Comparison of ENCODE assay signal across 9 mouse cellular contexts in the genomic region with DNA sequence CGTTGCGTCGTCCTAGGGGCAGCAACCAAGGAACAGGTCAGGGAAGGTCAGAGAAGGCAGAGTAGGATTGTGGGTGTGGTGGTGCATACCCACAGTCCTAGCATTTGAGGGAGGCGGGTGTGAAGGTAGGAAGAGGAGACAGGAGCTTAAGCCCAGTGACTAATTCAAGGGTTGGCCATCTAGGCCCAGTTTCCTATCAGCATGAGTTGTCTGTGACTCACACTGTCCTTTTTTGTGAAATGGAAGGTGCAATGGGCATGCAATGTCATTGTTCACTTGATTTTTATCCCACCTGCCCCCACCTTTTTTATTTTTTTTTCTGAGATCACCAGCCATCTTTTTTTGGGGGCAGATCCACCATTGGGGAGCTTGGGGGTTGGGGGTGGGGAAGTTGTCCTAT. TPM values are rescaled to one million over a fixed set of nuclear protein-coding genes. Genes with fewer than 3 reads are reported as not detected.
DNase-seq lines count a peak whose midpoint lies in the region; ATAC-seq and TF ChIP-seq lines count a peak whose summit lies in the region.
"Had no signal": no experiment of that assay in that cellular context is flagged by ENCODE, and none has a peak within 500 bp of the region (broad histone marks: within the 10 kb centered on the region; RNA-seq: fewer than 3 reads in every experiment).

No protein-coding gene starts in this region.

- H3K4me1 ChIP-seq in lung, embryonic 15.5 days: peaks cover 43% of the 10 kb centered on the region
- peaks cover 21% of the 10 kb centered on the region for H3K4me1 ChIP-seq in forebrain, embryonic 16.5 days (replicated peaks; ENCODE audit: control insufficient read depth, insufficient read depth, low read length)
- peaks cover 29% of the 10 kb centered on the region for H3K4me1 ChIP-seq in olfactory bulb, adult 2 months (ENCODE audit: control insufficient read depth, insufficient read depth, low read length)
- H3K4me1 ChIP-seq in liver, embryonic 12.5 days: peaks cover 3% of the 10 kb centered on the region; the same call in 1 of the 2 replicates

- H3K27ac ChIP-seq in gastrocnemius, adult 2 months: peak overlapping the region; percentile 77
- peak overlapping the region; percentile 58 for H3K27ac ChIP-seq in lung, embryonic 15.5 days
- peak overlapping the region; percentile 59 for H3K27ac ChIP-seq in forebrain, embryonic 16.5 days (ENCODE audit: low read length)
- H3K27ac ChIP-seq in olfactory bulb, adult 2 months (ENCODE audit: insufficient read depth, low read depth, low read length): peak overlapping the region; percentile 4; the same call in 1 of the 2 replicates
- H3K27ac ChIP-seq in liver, embryonic 12.5 days: no peak overlapping the region
- H3K27ac ChIP-seq: macrophage had no signal

- TF ChIP-seq POLR2A in olfactory bulb, adult 2 months (IDR thresholded peaks at IDR 0.05; ENCODE audit: insufficient read depth, low read depth, low read length): no peak

- 86% methylated on average over 4 of the region's 4 CpGs for WGBS in lung, embryonic 15.5 days
- 96% methylated on average over 4 of the region's 4 CpGs for WGBS in forebrain, embryonic 16.5 days
- 90% methylated on average over 4 of the region's 4 CpGs for WGBS in olfactory bulb, adult 2 months
- 71% methylated on average over 4 of the region's 4 CpGs for WGBS in liver, embryonic 12.5 days (ENCODE audit: insufficient replicate concordance)

- H3K9me3 ChIP-seq in lung, embryonic 15.5 days: no peaks in the 10 kb centered on the region
- no peaks in the 10 kb centered on the region for H3K9me3 ChIP-seq in forebrain, embryonic 16.5 days (ENCODE audit: control insufficient read depth, low read length)
- no peaks in the 10 kb centered on the region for H3K9me3 ChIP-seq in liver, embryonic 12.5 days (replicated peaks)

- no peak overlapping the region for H3K4me3 ChIP-seq in gastrocnemius, adult 2 months
- H3K4me3 ChIP-seq in lung, embryonic 15.5 days: no peak overlapping the region
- H3K4me3 ChIP-seq in forebrain, embryonic 16.5 days (replicated peaks; ENCODE audit: low read length): no peak overlapping the region
- no peak overlapping the region for H3K4me3 ChIP-seq in olfactory bulb, adult 2 months (ENCODE audit: insufficient read depth, low read depth, low read length)
- H3K4me3 ChIP-seq in liver, embryonic 12.5 days: no peak overlapping the region

- no peaks in the 10 kb centered on the region for H3K27me3 ChIP-seq in lung, embryonic 15.5 days
- H3K27me3 ChIP-seq in forebrain, embryonic 16.5 days (replicated peaks; ENCODE audit: control insufficient read depth, insufficient read depth, low read length): no peaks in the 10 kb centered on the region
- H3K27me3 ChIP-seq in liver, embryonic 12.5 days (replicated peaks): no peaks in the 10 kb centered on the region; the same call in 1 of the 2 replicates

- no peak for DNase-seq in gastrocnemius, adult 2 months
- no peak for DNase-seq in gastrocnemius, postnatal 25 days
- no peak for DNase-seq in lung, postnatal 10 days

- ATAC-seq in lung, embryonic 15.5 days (ENCODE audit: borderline replicate concordance, extremely low read depth, low FRiP score, low TSS enrichment): peak; percentile 1; the same call in 1 of the 2 replicates
- ATAC-seq in forebrain, embryonic 16.5 days: no peak
- ATAC-seq in liver, embryonic 12.5 days: no peak
- ATAC-seq in granulocyte monocyte progenitor cell, adult 5-6 weeks (replicated peaks; ENCODE audit: poor library complexity, severe bottlenecking): no peak

- intact Hi-C loops in gastrocnemius, adult 2 months (cut with DNase I): no loop called here

- H3K9ac ChIP-seq in lung, embryonic 15.5 days: no peak overlapping the region
- no peak overlapping the region; the same call in 1 of the 2 replicates for H3K9ac ChIP-seq in forebrain, embryonic 16.5 days (replicated peaks; ENCODE audit: low read depth, low read length)
- H3K9ac ChIP-seq in liver, embryonic 12.5 days: no peak overlapping the region

- TF ChIP-seq CTCF in gastrocnemius, adult 2 months (IDR thresholded peaks at IDR 0.05): no peak
- TF ChIP-seq CTCF in olfactory bulb, adult 2 months (IDR thresholded peaks at IDR 0.05; ENCODE audit: insufficient read depth, low read depth, low read length): no peak

- no peak overlapping the region for H3K4me2 ChIP-seq in lung, embryonic 15.5 days
- H3K4me2 ChIP-seq in forebrain, embryonic 16.5 days (ENCODE audit: low read length): no peak overlapping the region
- H3K4me2 ChIP-seq in liver, embryonic 12.5 days: no peak overlapping the region

- no peaks in the 10 kb centered on the region for H3K36me3 ChIP-seq in lung, embryonic 15.5 days
- no peaks in the 10 kb centered on the region for H3K36me3 ChIP-seq in forebrain, embryonic 16.5 days (ENCODE audit: control insufficient read depth, insufficient read depth)
- no peaks in the 10 kb centered on the region for H3K36me3 ChIP-seq in liver, embryonic 12.5 days

RNA-seq across cellular contexts. Expression of gene Htra1, which starts 29.5 kb away (rescaled TPM):
- 10 to 100 TPM; 23.9 to 32.6 TPM for total RNA-seq in gastrocnemius, adult 2 months (2021)
- total RNA-seq in gastrocnemius, postnatal 25 days (2021): 10 to 100 TPM; 31.9 to 34.9 TPM
- polyA plus RNA-seq in lung, embryonic 15.5 days (2015; fragmentation: Nextera tagmentation; extraction: Ambion mirVana): 58.0 and 59.7 TPM in 2 replicates
- 20.4 and 27.9 TPM in 2 replicates for polyA plus RNA-seq in forebrain, embryonic 16.5 days (2015; fragmentation: Nextera tagmentation; extraction: Ambion mirVana)
- polyA plus RNA-seq in olfactory bulb, adult 2 months (2012; ENCODE audit: insufficient read depth, insufficient read length, low replicate concordance, missing spikeins): not detected in 2 replicates
- polyA plus RNA-seq in liver, embryonic 12.5 days (2016; fragmentation: Nextera tagmentation; extraction: Ambion mirVana): 0.75 and 2.1 TPM in 2 replicates
- not detected in 2 replicates for total RNA-seq in granulocyte monocyte progenitor cell, adult 5-6 weeks (2014; fragmentation: Nextera tagmentation)
- total RNA-seq in granulocyte monocyte progenitor cell, adult 5-6 weeks (2017): not detected in 2 replicates
